Mouse (Mus musculus): ENCODE data around the gene Hira.
"Not testable (repeated sequence)": the region's sequence is repeated elsewhere in the genome, so short reads cannot be mapped to it uniquely, and the experiment has no call there.

Hira gene

GRCm38 (mm10) chr16:18916064-18916463 is 39.2 kb downstream of the Hira start:
- no peak for DNase-seq (ENCODE audit: inconsistent age in 2 of 2, low spot score in 1 of 2)

DNA sequence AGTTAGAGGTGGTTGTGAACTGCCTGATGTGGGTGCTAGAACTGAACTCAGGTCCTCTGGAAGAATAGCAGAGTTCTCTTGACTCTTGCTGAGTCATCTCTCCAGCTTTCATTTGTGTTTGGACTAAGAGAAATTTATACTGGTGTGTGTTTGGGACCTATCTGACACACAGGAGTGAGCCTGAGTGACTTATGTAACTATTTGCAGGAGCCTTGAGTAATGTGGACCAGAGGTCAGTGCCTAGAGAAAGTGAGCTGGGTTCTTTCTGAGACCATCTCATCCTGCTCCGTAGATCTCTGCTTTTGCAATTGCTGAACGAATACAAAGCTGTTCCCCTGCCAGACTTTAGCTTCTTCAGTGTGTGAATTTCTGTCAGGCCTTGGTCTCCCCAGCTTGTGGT is 44.9 kb downstream of the Hira start:
- DNase-seq (ENCODE audit: inconsistent age in 2 of 2, low spot score in 1 of 2), result peak in 1 of 2 experiments; percentile 25

GRCm38 (mm10) chr16:18927963-18928362 is 51.1 kb downstream of the Hira start:
- DNase-seq (ENCODE audit: inconsistent age in 2 of 2, low spot score in 1 of 2), result no peak

DNA sequence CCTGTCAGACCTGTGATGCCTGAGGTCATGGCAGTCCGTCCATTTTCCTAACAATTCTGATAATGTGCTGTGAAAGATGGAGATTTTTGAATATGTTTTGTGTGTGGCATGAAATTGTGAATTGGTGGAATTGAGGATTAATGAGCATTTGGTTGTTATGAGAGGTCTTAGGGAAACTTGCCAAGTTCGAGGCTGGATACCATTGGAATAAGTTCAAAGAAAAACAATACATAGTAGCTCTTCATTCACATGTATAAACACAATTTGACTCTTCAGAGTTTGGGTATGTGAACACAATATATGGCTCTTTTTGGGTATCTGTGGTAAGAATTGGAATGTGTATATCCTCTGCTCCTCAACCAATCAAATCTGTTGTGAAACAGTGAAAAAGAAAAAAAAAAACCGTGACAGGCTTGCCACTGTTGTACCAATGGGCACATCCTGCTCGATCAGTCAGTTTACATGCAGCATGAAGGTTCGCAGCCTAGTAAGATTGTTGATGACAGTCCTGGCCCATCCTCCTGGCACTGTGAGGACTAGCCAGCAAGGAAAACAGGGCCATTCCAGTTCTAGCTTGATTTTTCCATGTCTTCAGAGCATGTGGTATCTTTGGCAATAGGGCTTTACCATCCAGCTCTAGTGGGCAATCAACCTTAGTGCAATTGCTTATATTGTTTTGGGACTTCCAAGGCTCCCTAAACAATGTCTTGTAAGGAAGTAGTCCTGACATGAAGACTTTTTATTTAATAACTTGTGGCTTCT is 61.7 kb downstream of the Hira start:
- DNase-seq (ENCODE audit: inconsistent age in 2 of 2, low spot score in 1 of 2), result no peak

DNA sequence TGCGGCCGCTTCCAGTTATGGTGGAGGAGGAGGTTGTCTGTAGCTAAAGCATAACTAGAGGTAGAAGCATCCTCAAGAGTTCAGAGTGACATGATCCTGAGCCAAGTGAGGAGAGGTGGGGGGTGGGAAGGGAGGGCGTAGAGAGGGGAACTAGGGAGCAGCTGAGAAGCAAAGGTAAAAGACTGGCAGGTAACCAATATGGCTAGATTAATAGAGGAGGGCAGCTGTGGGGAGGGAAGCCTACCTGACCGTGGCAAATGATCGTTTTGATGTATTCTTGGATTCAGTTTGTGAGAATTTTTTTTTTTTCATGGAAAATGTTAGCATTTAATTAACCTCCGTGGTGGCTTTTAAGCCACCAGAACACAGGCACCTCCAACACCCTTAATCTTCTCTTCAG is 67.1 kb downstream of the Hira start:
- no peak for DNase-seq (ENCODE audit: inconsistent age in 2 of 2, low spot score in 1 of 2)

DNA sequence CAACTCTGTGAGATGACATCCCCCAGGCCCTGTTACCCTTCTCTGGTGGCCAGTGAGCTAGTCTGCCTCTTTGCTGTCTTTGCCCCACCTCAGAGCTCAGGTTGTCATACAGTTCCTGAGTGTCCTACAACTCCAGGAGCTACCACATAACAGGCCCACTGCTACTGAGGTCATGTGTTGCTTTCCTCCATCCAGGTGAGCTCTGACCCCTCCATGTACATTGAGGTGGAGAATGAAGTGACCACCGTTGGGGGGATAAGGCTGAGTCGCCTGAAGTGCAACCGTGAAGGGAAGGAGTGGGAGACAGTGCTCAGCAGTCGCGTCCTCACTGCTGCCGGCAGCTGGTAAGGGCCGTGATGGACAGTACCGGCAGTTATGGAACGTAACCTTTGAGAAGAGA is 72.1 kb downstream of the Hira start:
- no peak for DNase-seq (ENCODE audit: inconsistent age in 2 of 2, low spot score in 1 of 2)

DNA sequence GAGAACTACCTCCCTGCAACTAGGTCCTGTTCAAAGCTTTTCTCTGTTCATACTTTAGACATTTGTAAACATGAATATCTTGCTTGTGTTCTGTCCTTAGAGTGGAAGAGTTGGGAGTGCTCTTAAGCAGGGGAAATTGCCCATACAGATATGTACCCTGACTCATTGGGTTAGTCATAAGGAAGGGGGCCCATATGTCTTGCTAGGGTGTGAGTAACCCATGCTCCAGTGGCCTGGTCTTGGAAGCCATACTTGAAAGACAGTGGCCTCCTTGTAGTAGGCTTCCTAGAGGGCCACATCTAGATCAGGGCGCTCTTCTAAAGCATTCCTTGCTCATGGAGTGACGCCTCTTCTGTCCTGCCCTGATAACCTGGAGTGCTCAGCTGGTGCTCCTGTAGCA is 73.5 kb downstream of the Hira start:
- DNase-seq (ENCODE audit: inconsistent age in 2 of 2, low spot score in 1 of 2), result no peak

DNA sequence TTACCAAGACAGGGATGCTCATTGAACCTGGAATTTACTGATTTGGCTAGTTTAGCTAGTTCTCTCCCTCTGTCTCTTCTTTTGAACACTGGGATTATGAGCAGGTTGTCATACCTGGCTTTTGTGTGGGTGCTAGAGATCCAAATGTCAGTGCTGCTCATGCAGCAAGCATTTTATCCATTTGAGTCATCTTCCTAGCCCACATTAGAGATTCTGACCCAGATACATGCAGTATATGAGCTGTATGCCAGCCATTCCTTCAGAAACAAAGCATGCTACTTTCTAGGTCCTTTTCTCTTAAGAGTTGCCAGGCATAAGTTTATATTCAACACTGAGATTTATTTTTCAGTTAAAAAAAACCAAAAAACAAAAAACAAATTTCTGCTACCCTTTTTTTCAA is 76.0 kb downstream of the Hira start:
- DNase-seq (ENCODE audit: inconsistent age in 2 of 2, low spot score in 1 of 2), result no peak

GRCm38 (mm10) chr16:18955070-18955469 is 78.2 kb downstream of the Hira start:
- no peak for DNase-seq (ENCODE audit: inconsistent age in 2 of 2, low spot score in 1 of 2)

- DNase-seq (ENCODE audit: inconsistent age in 2 of 2, low spot score in 1 of 2), result peak in 1 of 2 experiments; percentile 13
Measured at GRCm38 (mm10) chr16:18963486-18963885, 86.6 kb downstream of the Hira start.

- no peak for DNase-seq (ENCODE audit: inconsistent age in 2 of 2, low spot score in 1 of 2)
Measured at GRCm38 (mm10) chr16:18969420-18970128, 92.7 kb downstream of the Hira start.

DNA sequence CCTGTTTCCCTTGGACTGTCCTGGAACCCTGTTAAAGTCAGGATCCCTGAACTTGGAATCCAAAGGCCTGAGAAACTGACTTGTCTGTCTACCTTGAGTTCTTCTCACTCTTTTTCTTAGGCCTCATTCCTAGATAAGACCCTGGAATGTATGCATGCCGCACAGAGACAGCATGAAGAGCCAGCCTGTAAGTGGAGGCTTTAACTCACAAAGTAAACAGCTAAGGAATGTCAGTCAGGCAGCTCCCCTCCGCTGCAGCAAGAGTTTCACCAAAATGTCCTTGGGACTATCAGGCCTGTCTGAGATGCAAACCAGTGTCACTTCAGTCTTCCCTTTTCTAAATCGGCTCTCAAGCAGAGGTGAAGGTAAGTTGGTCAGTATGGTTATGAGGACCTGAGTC is 94.0 kb downstream of the Hira start:
- no peak for DNase-seq (ENCODE audit: inconsistent age in 2 of 2, low spot score in 1 of 2)

DNA sequence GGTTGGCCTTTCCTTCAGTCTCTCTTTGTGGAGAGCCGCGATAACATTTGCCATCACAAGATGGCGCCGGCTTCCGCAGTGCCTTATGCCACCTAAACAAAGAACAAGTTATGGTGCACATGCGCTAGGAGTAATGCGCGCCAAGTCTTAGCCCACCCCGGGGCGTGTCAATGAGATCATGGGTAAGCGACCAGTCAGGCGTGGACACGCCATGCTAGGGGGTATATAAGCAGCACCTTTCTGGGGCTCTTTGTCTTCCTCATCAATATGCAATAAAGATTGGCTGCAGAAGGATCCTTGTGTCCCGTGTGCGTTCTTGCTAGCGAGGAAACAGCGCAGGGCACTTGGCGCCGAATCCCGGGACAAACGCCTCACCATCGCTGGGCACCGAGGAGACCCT is 98.8 kb downstream of the Hira start:
- not testable (repeated sequence) for DNase-seq (ENCODE audit: inconsistent age in 2 of 2, low spot score in 1 of 2)

- no peak for DNase-seq (ENCODE audit: inconsistent age in 2 of 2, low spot score in 1 of 2)
Measured at GRCm38 (mm10) chr16:18976315-18976714, 99.5 kb downstream of the Hira start.

GRCm38 (mm10) chr16:18986381-18986780 is 109.5 kb downstream of the Hira start:
- no peak for DNase-seq (ENCODE audit: inconsistent age in 2 of 2, low spot score in 1 of 2)

GRCm38 (mm10) chr16:18986860-18987259 is 110.0 kb downstream of the Hira start:
- no peak for DNase-seq (ENCODE audit: inconsistent age in 2 of 2, low spot score in 1 of 2)

DNA sequence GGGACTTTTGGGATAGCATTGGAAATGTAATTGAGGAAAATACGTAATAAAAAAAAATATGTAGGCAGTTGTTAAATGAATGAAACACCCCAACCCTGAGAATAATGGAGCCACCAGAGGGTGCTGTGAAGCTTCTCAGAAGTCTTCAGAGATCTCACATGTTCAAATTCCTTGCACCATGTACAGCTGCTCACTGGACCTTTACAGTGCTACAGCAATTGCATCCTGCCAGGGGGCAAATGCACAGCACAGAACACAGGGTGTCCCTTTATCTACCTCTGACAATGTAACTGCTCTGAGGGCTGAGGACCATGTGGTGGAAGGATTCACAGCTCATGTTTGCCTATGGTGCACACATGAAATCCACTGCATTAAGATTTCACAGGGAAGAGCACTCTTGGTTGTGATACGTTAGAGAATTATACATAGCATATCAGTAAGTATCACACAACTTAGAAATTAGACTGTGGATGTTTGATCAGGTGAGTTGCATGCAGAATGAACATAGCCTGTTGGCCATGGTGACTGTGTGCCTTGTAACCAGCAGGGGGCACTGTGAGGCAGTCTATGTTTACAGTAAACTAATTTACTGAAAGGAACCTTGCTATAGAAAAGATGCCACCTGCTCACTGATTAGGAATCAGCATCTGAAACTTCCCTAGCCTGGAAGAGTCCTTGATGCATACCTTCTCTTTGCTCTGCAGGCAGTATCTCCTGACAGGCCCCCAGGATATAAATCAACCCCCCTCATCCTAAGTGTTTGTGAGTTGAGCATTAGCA is 126.0 kb downstream of the Hira start:
- DNase-seq (ENCODE audit: inconsistent age in 2 of 2, low spot score in 1 of 2), result peak in 1 of 2 experiments; percentile 34

DNA sequence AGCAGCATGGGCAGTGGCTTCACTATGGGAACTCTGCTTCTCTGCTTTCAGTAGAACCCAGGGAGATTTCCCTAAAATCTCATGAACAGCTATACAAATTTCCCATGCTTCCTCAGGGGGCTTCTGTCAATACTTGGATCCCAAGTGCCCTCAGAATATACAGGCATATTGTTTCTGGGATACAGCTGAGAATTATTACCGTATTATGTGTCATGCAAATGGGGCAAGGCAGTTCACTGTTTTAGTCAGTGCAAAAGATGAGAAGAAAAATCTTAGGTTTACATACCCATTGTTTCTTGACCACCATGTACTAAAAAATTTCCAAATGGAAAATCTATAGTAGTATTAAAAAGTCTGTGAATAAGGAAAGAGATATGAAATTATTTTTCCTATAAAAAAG is 126.9 kb downstream of the Hira start:
- DNase-seq (ENCODE audit: inconsistent age in 2 of 2, low spot score in 1 of 2), result no peak

GRCm38 (mm10) chr16:19005298-19005697 is 128.5 kb downstream of the Hira start:
- no peak for DNase-seq (ENCODE audit: inconsistent age in 2 of 2, low spot score in 1 of 2)

DNA sequence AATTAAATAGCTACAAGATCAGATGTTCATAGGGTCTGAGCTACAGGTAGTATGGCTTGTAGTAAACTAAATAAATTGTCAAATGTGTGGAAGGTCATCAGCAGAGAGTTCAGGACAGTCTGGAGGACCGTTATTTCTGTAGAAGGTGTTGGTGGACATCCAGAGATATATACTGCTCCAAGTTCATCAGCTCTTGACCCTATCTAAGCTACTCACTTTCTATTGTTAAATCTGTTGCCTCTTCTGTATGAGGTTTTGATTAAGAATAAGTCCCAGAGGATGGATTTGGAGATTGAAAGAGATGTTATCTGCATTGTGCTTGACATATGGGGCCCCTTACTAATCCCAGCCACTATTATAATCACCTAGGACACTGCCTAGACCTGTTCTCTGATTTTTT is 129.9 kb downstream of the Hira start:
- no peak for DNase-seq (ENCODE audit: inconsistent age in 2 of 2, low spot score in 1 of 2)

DNA sequence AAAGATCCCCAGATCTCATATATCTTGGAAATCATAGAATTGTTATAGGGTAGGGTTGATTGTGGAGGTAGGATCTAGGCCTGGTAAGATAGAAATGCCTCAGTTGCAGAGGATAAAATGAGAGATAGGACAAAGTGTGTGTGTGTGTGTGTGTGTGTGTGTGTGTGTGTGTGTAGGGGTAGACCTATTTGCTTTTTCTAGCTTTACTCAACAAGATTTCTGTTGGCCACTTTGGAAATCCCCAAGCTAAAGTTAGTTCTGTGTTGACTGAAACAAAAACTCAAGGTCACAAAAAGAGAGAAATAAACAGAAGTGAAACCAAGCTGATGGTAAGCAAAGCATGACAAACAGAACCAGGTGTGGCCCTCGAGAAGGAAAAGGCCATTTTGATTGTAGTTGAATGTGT is 130.4 kb downstream of the Hira start:
- DNase-seq (ENCODE audit: inconsistent age in 2 of 2, low spot score in 1 of 2), result not testable (repeated sequence)

GRCm38 (mm10) chr16:19010710-19011109 is 133.9 kb downstream of the Hira start:
- DNase-seq (ENCODE audit: inconsistent age in 2 of 2, low spot score in 1 of 2), result no peak
